Mouse (Mus musculus) 416B (cell line): ENCODE results near the gene Arhgap31.
"Not testable (repeated sequence)": the region's sequence is repeated elsewhere in the genome, so short reads cannot be mapped to it uniquely, and the experiment has no call there.

Source experiments
- DNase-seq: peaks from one replicate; pipeline ENCODE4 v3.0.0; 2011; ENCODE audit warnings: low read depth

The Arhgap31 gene

GRCm38 (mm10) chr16:38728576-38729132 is 15.6 kb upstream of the Arhgap31 start:
- DNase-seq: no peak

GRCm38 (mm10) chr16:38724974-38725373 is 11.9 kb upstream of the Arhgap31 start:
- DNase-seq: no peak

GRCm38 (mm10) chr16:38724256-38724655 is 11.2 kb upstream of the Arhgap31 start:
- DNase-seq: no peak

- DNase-seq: no peak
Observed at GRCm38 (mm10) chr16:38721377-38721776, 8.3 kb upstream of the Arhgap31 start.

GRCm38 (mm10) chr16:38714259-38714526 is 1.1 kb upstream of the Arhgap31 start:
- DNase-seq: not testable (repeated sequence)

- DNase-seq: peak; percentile 21
Observed at GRCm38 (mm10) chr16:38713404-38714258, 557 bp upstream of the Arhgap31 start.

GRCm38 (mm10) chr16:38712105-38712504 is 969 bp downstream of the Arhgap31 start:
- DNase-seq: peak; percentile 15

GRCm38 (mm10) chr16:38711245-38711644 is 1.8 kb downstream of the Arhgap31 start:
- peak; percentile 35 for DNase-seq

- no peak for DNase-seq
Observed at GRCm38 (mm10) chr16:38708962-38709520, 4.0 kb downstream of the Arhgap31 start.

- no peak for DNase-seq
Observed at GRCm38 (mm10) chr16:38706782-38707181, 6.3 kb downstream of the Arhgap31 start.

- no peak for DNase-seq
Observed at GRCm38 (mm10) chr16:38705531-38706281, 7.4 kb downstream of the Arhgap31 start.

- no peak for DNase-seq
Observed at GRCm38 (mm10) chr16:38703501-38703900, 9.6 kb downstream of the Arhgap31 start.

GRCm38 (mm10) chr16:38702316-38702715 is 10.8 kb downstream of the Arhgap31 start:
- DNase-seq: no peak

- DNase-seq: peak; percentile 24
Observed at GRCm38 (mm10) chr16:38701492-38702185, 11.4 kb downstream of the Arhgap31 start.

GRCm38 (mm10) chr16:38700392-38701162 is 12.5 kb downstream of the Arhgap31 start:
- no peak for DNase-seq

GRCm38 (mm10) chr16:38697611-38698010 is 15.5 kb downstream of the Arhgap31 start:
- no peak for DNase-seq

- DNase-seq: no peak
Observed at GRCm38 (mm10) chr16:38695557-38695956, 17.5 kb downstream of the Arhgap31 start.

- DNase-seq: no peak
Observed at GRCm38 (mm10) chr16:38694906-38695540, 18.1 kb downstream of the Arhgap31 start.

- no peak for DNase-seq
Observed at GRCm38 (mm10) chr16:38690501-38690900, 22.6 kb downstream of the Arhgap31 start.

GRCm38 (mm10) chr16:38689786-38690185 is 23.3 kb downstream of the Arhgap31 start:
- no peak for DNase-seq
